10 mouse cellular contexts compared by ENCODE assay signal in genomic region chr9:58310043-58310660, GRCm38 (mm10). TPM values are rescaled to one million over a fixed set of nuclear protein-coding genes. Genes with fewer than 3 reads are reported as not detected.
DNase-seq lines count a peak whose midpoint lies in the region; ATAC-seq lines count a peak whose summit lies in the region.
"Had no signal": no experiment of that assay in that cellular context is flagged by ENCODE, and none has a peak within 500 bp of the region (broad histone marks: within the 10 kb centered on the region; RNA-seq: fewer than 3 reads in every experiment).

No protein-coding gene starts in this region.

- DNase-seq in 3T3-L1 (ENCODE audit: low read depth, low spot score) = peak; percentile 60
- DNase-seq in heart, postnatal 10 days = peak; percentile 76 to 77
- DNase-seq in layer of hippocampus, adult 11-12 months (ENCODE audit: low spot score) = no peak
- no peak for DNase-seq in retina, embryonic 14.5 days (ENCODE audit: low spot score)
- no peak for DNase-seq in ovary, postnatal 10 days (ENCODE audit: low spot score)

- 68% methylated on average over 14 of the region's 14 CpGs for WGBS in embryonic facial prominence, embryonic 15.5 days
- 63% methylated on average over 14 of the region's 14 CpGs for WGBS in limb, embryonic 15.5 days

- H3K4me3 ChIP-seq in embryonic facial prominence, embryonic 15.5 days (replicated peaks) = peak overlapping the region; percentile 14
- H3K4me3 ChIP-seq in limb, embryonic 15.5 days = peak overlapping the region; percentile 21

- H3K4me2 ChIP-seq in embryonic facial prominence, embryonic 15.5 days (replicated peaks) = peak overlapping the region; percentile 40
- peak overlapping the region; percentile 39 for H3K4me2 ChIP-seq in limb, embryonic 15.5 days

- no peak for ATAC-seq in embryonic facial prominence, embryonic 15.5 days (ENCODE audit: insufficient number of reproducible peaks, low FRiP score, low TSS enrichment, low read depth)
- ATAC-seq in limb, embryonic 15.5 days (ENCODE audit: insufficient number of reproducible peaks, low FRiP score, low TSS enrichment, low read depth) = no peak
- ATAC-seq: Patski had no signal

- H3K4me1 ChIP-seq in embryonic facial prominence, embryonic 15.5 days = peaks cover 93% of the 10 kb centered on the region
- peaks cover 96% of the 10 kb centered on the region for H3K4me1 ChIP-seq in limb, embryonic 15.5 days

- intact Hi-C loops in heart, postnatal 10 days (cut with DNase I) = no loop called here

- H3K9me3 ChIP-seq in embryonic facial prominence, embryonic 15.5 days (replicated peaks) = no peaks in the 10 kb centered on the region
- no peaks in the 10 kb centered on the region for H3K9me3 ChIP-seq in limb, embryonic 15.5 days

- H3K9ac ChIP-seq in embryonic facial prominence, embryonic 15.5 days = no peak overlapping the region
- no peak overlapping the region; the same call in 1 of the 2 replicates for H3K9ac ChIP-seq in limb, embryonic 15.5 days

- H3K27me3 ChIP-seq in embryonic facial prominence, embryonic 15.5 days = peaks cover 11% of the 10 kb centered on the region
- H3K27me3 ChIP-seq in limb, embryonic 15.5 days = peaks cover 4% of the 10 kb centered on the region; the same call in 1 of the 2 replicates
- H3K27me3 ChIP-seq: Patski had no signal

- H3K27ac ChIP-seq in embryonic facial prominence, embryonic 15.5 days (replicated peaks) = no peak overlapping the region
- H3K27ac ChIP-seq in limb, embryonic 15.5 days = peak overlapping the region; percentile 24; the same call in 1 of the 2 replicates

- no peaks in the 10 kb centered on the region for H3K36me3 ChIP-seq in embryonic facial prominence, embryonic 15.5 days
- H3K36me3 ChIP-seq in limb, embryonic 15.5 days = no peaks in the 10 kb centered on the region

RNA-seq across cellular contexts. Expression of gene Loxl1, which starts 2.8 kb away (rescaled TPM):
- 89.8 and 92.4 TPM in 2 replicates for polyA plus RNA-seq in embryonic facial prominence, embryonic 15.5 days (2015; fragmentation: Nextera tagmentation; extraction: Ambion mirVana)
- 10 to 100 TPM; 83.7 to 86.7 TPM for total RNA-seq in heart, postnatal 10 days (2021)
- polyA plus RNA-seq in limb, embryonic 15.5 days (2015; fragmentation: Nextera tagmentation; extraction: Ambion mirVana) = 92.6 and 110 TPM in 2 replicates
- total RNA-seq: common myeloid progenitor, adult 5-6 weeks; monocyte, adult 5-6 weeks had no signal

RNA-seq across cellular contexts. Expression of gene Stoml1, which starts 57.2 kb away (rescaled TPM):
- polyA plus RNA-seq in embryonic facial prominence, embryonic 15.5 days (2015; fragmentation: Nextera tagmentation; extraction: Ambion mirVana) = 35.9 and 42.8 TPM in 2 replicates
- 10 to 100 TPM; 15.5 to 15.6 TPM for total RNA-seq in heart, postnatal 10 days (2021)
- 34.2 and 35.5 TPM in 2 replicates for polyA plus RNA-seq in limb, embryonic 15.5 days (2015; fragmentation: Nextera tagmentation; extraction: Ambion mirVana)

Comparison
In these comparisons a context has a peak if more than half of its experiments do, and no peak if none do; other contexts are left out.
1. DNase-seq: peak in 3T3-L1 (single experiment) and heart, postnatal 10 days (2 of 2); none in layer of hippocampus, adult 11-12 months (single experiment), retina, embryonic 14.5 days (single experiment) and ovary, postnatal 10 days (single experiment).